In the genomic region with DNA sequence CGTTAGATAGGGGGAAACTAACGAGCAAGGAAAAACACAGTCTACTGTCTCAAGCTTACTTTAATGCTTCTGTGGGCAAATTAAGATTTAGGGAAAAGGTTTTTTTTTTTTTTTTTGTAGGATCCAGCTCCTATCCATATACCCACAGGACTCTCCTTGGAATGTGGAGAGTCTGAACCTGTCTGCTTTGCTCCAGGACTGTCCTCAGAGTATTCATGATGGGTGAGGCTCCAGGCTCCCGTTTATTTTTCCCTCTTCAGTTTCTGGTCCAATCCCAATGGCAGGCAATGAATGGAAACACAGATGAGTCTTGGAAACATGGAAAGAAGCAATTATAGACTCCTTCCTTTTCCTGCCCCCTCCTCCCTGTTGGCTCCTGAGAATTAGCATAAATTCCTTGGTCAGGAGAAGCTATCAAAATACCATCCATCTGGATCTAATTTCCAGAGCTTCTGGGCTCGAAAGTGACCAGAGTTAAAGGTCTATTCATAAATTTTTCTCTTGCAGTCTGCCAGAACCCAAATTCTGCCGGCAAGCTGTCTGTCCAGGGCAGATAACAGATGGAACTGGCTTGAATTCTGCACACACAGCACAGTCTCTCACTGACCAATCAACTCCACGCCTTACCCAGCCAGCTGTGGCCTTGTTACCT, we compare ENCODE assay signal across 17 mouse cellular contexts.
DNase-seq lines count a peak whose midpoint lies in the region; ATAC-seq and TF ChIP-seq lines count a peak whose summit lies in the region.
"Had no signal": no experiment of that assay in that cellular context is flagged by ENCODE, and none has a peak within 500 bp of the region (broad histone marks: within the 10 kb centered on the region; RNA-seq: fewer than 3 reads in every experiment).

No protein-coding gene starts in this region.

- ATAC-seq in hindbrain, embryonic 11.5 days (ENCODE audit: low FRiP score) = no peak
- ATAC-seq in limb, embryonic 14.5 days (ENCODE audit: low FRiP score, low read depth) = peak; percentile 53
- ATAC-seq: midbrain, embryonic 13.5 days had no signal

- 63% methylated on average over 6 of the region's 6 CpGs for WGBS in hindbrain, embryonic 10.5 days
- 58% methylated on average over 6 of the region's 6 CpGs for WGBS in hindbrain, embryonic 11.5 days
- WGBS in limb, embryonic 14.5 days = 23% methylated on average over 6 of the region's 6 CpGs

- H3K4me1 ChIP-seq in hindbrain, embryonic 10.5 days (replicated peaks) = peaks cover 22% of the 10 kb centered on the region
- H3K4me1 ChIP-seq in hindbrain, embryonic 11.5 days (replicated peaks; ENCODE audit: control insufficient read depth, insufficient read depth, low read length) = no peaks in the 10 kb centered on the region
- H3K4me1 ChIP-seq in limb, embryonic 14.5 days (ENCODE audit: control insufficient read depth, insufficient read depth, low read length) = peaks cover 12% of the 10 kb centered on the region

- peak; percentile 15 for DNase-seq in hindbrain, embryonic 10.5 days (ENCODE audit: low spot score)
- DNase-seq in hindbrain, embryonic 11.5 days (ENCODE audit: low spot score) = no peak
- DNase-seq in brain, adult 2 months (ENCODE audit: low read depth, low spot score) = peak; percentile 69
- peak; percentile 22 for DNase-seq in embryo, embryonic 11.5 days (ENCODE audit: low read depth, low spot score)
- peak; percentile 53 for DNase-seq in limb, embryonic 14.5 days (ENCODE audit: low spot score)
- no peak for DNase-seq in thymus, postnatal 4 days
- no peak for DNase-seq in layer of hippocampus, adult 9-10 months (ENCODE audit: low spot score)
- DNase-seq: adrenal gland, postnatal 36 days; cerebellum, adult 9-10 months; kidney, adult 8-10 months; lung, postnatal 10 days; retina, postnatal 1 day; thymus, postnatal 36 days had no signal

- no peaks in the 10 kb centered on the region for H3K9me3 ChIP-seq in hindbrain, embryonic 10.5 days
- H3K9me3 ChIP-seq in hindbrain, embryonic 11.5 days (ENCODE audit: control insufficient read depth, low read length) = no peaks in the 10 kb centered on the region
- no peaks in the 10 kb centered on the region for H3K9me3 ChIP-seq in limb, embryonic 14.5 days (ENCODE audit: control insufficient read depth, low read length)
- H3K9me3 ChIP-seq: hindbrain, embryonic 12.5 days; midbrain, embryonic 13.5 days had no signal

- H3K4me2 ChIP-seq in hindbrain, embryonic 11.5 days (replicated peaks; ENCODE audit: low read depth, low read length) = no peak overlapping the region
- H3K4me2 ChIP-seq in limb, embryonic 14.5 days (replicated peaks; ENCODE audit: low read depth, low read length, severe bottlenecking) = no peak overlapping the region
- H3K4me2 ChIP-seq: hindbrain, embryonic 12.5 days; liver, embryonic 11.5 days; midbrain, embryonic 13.5 days had no signal

- TF ChIP-seq POLR2A in limb, embryonic 14.5 days (IDR thresholded peaks at IDR 0.05; ENCODE audit: borderline replicate concordance, extremely low read depth, insufficient read depth, insufficient read length) = no peak

- H3K27me3 ChIP-seq in hindbrain, embryonic 10.5 days (ENCODE audit: insufficient read depth, poor library complexity, severe bottlenecking) = no peaks in the 10 kb centered on the region
- no peaks in the 10 kb centered on the region for H3K27me3 ChIP-seq in hindbrain, embryonic 11.5 days (ENCODE audit: control insufficient read depth, insufficient read depth, low read length)
- H3K27me3 ChIP-seq in limb, embryonic 14.5 days (ENCODE audit: control insufficient read depth, insufficient read depth, low read length) = no peaks in the 10 kb centered on the region
- H3K27me3 ChIP-seq: hindbrain, embryonic 12.5 days; midbrain, embryonic 13.5 days had no signal

- H3K4me3 ChIP-seq in hindbrain, embryonic 10.5 days = no peak overlapping the region
- no peak overlapping the region for H3K4me3 ChIP-seq in hindbrain, embryonic 11.5 days (ENCODE audit: low read depth, low read length)
- no peak overlapping the region for H3K4me3 ChIP-seq in limb, embryonic 14.5 days (replicated peaks; ENCODE audit: low read length)
- H3K4me3 ChIP-seq: hindbrain, embryonic 12.5 days; left cerebral cortex, adult 2 months; midbrain, embryonic 13.5 days had no signal

- no peak overlapping the region for H3K27ac ChIP-seq in hindbrain, embryonic 10.5 days
- no peak overlapping the region for H3K27ac ChIP-seq in hindbrain, embryonic 11.5 days (ENCODE audit: low read depth, low read length)
- H3K27ac ChIP-seq in limb, embryonic 14.5 days (replicated peaks; ENCODE audit: low read depth, low read length) = no peak overlapping the region
- H3K27ac ChIP-seq: hindbrain, embryonic 12.5 days; left cerebral cortex, adult 2 months; midbrain, embryonic 13.5 days had no signal

- no peaks in the 10 kb centered on the region for H3K36me3 ChIP-seq in hindbrain, embryonic 10.5 days
- H3K36me3 ChIP-seq in hindbrain, embryonic 11.5 days (ENCODE audit: control insufficient read depth, insufficient read depth, low read length) = no peaks in the 10 kb centered on the region
- no peaks in the 10 kb centered on the region for H3K36me3 ChIP-seq in limb, embryonic 14.5 days (ENCODE audit: control insufficient read depth, insufficient read depth, low read length)
- H3K36me3 ChIP-seq: hindbrain, embryonic 12.5 days; midbrain, embryonic 13.5 days had no signal

- no peak overlapping the region for H3K9ac ChIP-seq in hindbrain, embryonic 11.5 days (ENCODE audit: low read depth, low read length)
- H3K9ac ChIP-seq in limb, embryonic 14.5 days (ENCODE audit: low read depth, low read length, severe bottlenecking) = no peak overlapping the region
- H3K9ac ChIP-seq: hindbrain, embryonic 12.5 days; midbrain, embryonic 13.5 days had no signal

Comparison
In these comparisons a context has a peak if more than half of its experiments do, and no peak if none do; other contexts are left out.
1. DNase-seq: peak in hindbrain, embryonic 10.5 days (single experiment), brain, adult 2 months (single experiment), embryo, embryonic 11.5 days (single experiment) and limb, embryonic 14.5 days (single experiment); none in hindbrain, embryonic 11.5 days (single experiment), thymus, postnatal 4 days (single experiment) and layer of hippocampus, adult 9-10 months (single experiment).